Mouse (Mus musculus): ENCODE data around the gene Slc6a6. TPM values are rescaled to one million over a fixed set of nuclear protein-coding genes. Genes with fewer than 3 reads are reported as not detected.

The Slc6a6 gene
- total and polyA plus RNA-seq, 2 experiments from 2014 or later, result 95.3 to 116 TPM

GRCm38 (mm10) chr6:91785018-91785417, 101.2 kb downstream of the Slc6a6 start:
- H3K27ac ChIP-seq (ENCODE audit: low read depth), result peak overlapping the region; percentile 98
- H3K36me3 ChIP-seq (replicated peaks; ENCODE audit: control insufficient read depth, insufficient read depth, low read length), result peaks cover 50% of the 10 kb centered on the region
- DNase-seq (ENCODE audit: low spot score) (peak; percentile 75), ATAC-seq (ENCODE audit: insufficient read depth, low read depth) (peak; percentile 90)
- H3K27me3 ChIP-seq (ENCODE audit: control insufficient read depth, insufficient read depth, low read length), result no peaks in the 10 kb centered on the region
- 34% methylated on average over 3 of the region's 3 CpGs for WGBS
- TF ChIP-seq EP300 (IDR thresholded peaks at IDR 0.05; ENCODE audit: low read depth), result peak; percentile 87; the same call in 1 of the 2 replicates
- no peak for TF ChIP-seq CTCF (IDR thresholded peaks at IDR 0.05; ENCODE audit: low read depth)
- H3K9me3 ChIP-seq (replicated peaks; ENCODE audit: control insufficient read depth, low read length), result no peaks in the 10 kb centered on the region
- H3K4me2 ChIP-seq (ENCODE audit: low read depth, low read length), result no peak overlapping the region
- no peak overlapping the region for H3K4me3 ChIP-seq (ENCODE audit: low read depth, low read length)
- H3K4me1 ChIP-seq (ENCODE audit: control insufficient read depth, insufficient read depth), result peaks cover 31% of the 10 kb centered on the region
- 0 out of 2 replicates have a peak overlapping the region, but pooled peaks have one; percentile 10 for H3K9ac ChIP-seq (replicated peaks; ENCODE audit: low read depth, low read length)

DNA sequence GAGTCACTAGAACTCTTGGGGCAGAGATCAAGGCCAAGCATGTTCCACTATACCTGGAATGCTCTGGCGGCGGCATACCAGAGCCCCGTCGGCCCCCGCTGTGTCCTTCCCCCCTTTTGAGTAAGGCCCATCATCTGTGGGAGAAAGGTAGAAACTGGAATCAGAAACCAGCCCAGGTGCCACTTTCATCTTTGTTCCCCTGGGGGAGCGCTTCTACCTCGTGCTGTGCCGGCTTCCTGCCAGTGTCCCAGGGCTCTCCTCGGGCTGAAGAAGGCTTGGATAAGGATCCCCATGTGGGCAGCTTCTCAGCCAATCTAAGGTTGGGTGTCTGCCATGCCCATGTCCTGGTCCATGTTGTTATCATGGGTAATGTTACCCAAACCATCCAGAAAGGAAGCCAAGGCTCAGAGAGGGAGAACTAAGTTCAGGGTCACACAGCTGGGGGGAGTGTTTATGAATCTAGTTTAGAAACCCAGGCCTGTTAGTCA, 104.5 kb downstream of the Slc6a6 start:
- H3K27ac ChIP-seq (ENCODE audit: low read depth), result peak overlapping the region; percentile 13; the same call in 1 of the 2 replicates
- H3K27me3 ChIP-seq (ENCODE audit: control insufficient read depth, insufficient read depth, low read length), result no peaks in the 10 kb centered on the region
- H3K4me1 ChIP-seq (ENCODE audit: control insufficient read depth, insufficient read depth), result peaks cover 55% of the 10 kb centered on the region
- H3K9ac ChIP-seq (replicated peaks; ENCODE audit: low read depth, low read length), result no peak overlapping the region
- 66% methylated on average over 9 of the region's 9 CpGs for WGBS
- H3K4me3 ChIP-seq (ENCODE audit: low read depth, low read length), result no peak overlapping the region
- DNase-seq (ENCODE audit: low spot score) (no peak), ATAC-seq (ENCODE audit: insufficient read depth, low read depth) (no peak)
- peaks cover 18% of the 10 kb centered on the region for H3K36me3 ChIP-seq (replicated peaks; ENCODE audit: control insufficient read depth, insufficient read depth, low read length)
- TF ChIP-seq CTCF (IDR thresholded peaks at IDR 0.05; ENCODE audit: low read depth), result no peak
- TF ChIP-seq EP300 (IDR thresholded peaks at IDR 0.05; ENCODE audit: low read depth), result no peak
- no peak overlapping the region for H3K4me2 ChIP-seq (ENCODE audit: low read depth, low read length)
- no peaks in the 10 kb centered on the region for H3K9me3 ChIP-seq (replicated peaks; ENCODE audit: control insufficient read depth, low read length)

DNA sequence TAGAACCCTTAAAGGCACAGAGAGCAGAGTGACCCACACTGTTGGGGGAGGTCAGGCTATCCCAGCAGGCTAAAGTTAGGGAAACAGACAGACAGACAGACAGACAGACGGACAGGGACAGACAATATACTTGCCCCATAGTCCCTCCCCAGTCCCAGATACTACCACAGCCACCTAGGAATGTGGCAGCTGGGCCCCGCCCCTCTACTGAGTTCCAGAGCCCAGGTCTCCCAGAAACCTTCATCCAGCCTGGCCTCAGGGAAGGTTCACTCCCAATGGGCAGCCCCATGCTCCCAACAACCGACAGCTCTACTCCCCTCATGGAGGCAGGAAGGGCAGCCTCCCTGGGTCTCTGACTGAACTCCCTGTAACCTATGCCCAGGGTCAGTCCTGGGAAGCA, 111.8 kb downstream of the Slc6a6 start:
- no peaks in the 10 kb centered on the region for H3K36me3 ChIP-seq (replicated peaks; ENCODE audit: control insufficient read depth, insufficient read depth, low read length)
- 45% methylated on average over 3 of the region's 3 CpGs for WGBS
- H3K4me2 ChIP-seq (ENCODE audit: low read depth, low read length), result peak overlapping the region; percentile 61
- 0 out of 2 replicates have a peak, but pooled peaks have one; percentile 4 for ATAC-seq (ENCODE audit: insufficient read depth, low read depth)
- peak overlapping the region; percentile 43 for H3K4me3 ChIP-seq (ENCODE audit: low read depth, low read length)
- H3K9me3 ChIP-seq (replicated peaks; ENCODE audit: control insufficient read depth, low read length), result no peaks in the 10 kb centered on the region
- H3K27ac ChIP-seq (ENCODE audit: low read depth), result peak overlapping the region; percentile 64
- H3K27me3 ChIP-seq (ENCODE audit: control insufficient read depth, insufficient read depth, low read length), result no peaks in the 10 kb centered on the region
- DNase-seq (ENCODE audit: low spot score), result no peak
- TF ChIP-seq EP300 (IDR thresholded peaks at IDR 0.05; ENCODE audit: low read depth), result no peak
- no peak for TF ChIP-seq CTCF (IDR thresholded peaks at IDR 0.05; ENCODE audit: low read depth)
- H3K9ac ChIP-seq (replicated peaks; ENCODE audit: low read depth, low read length), result peak overlapping the region; percentile 49
- H3K4me1 ChIP-seq (ENCODE audit: control insufficient read depth, insufficient read depth), result peaks cover 41% of the 10 kb centered on the region

GRCm38 (mm10) chr6:91796064-91796463, 112.2 kb downstream of the Slc6a6 start:
- ATAC-seq (ENCODE audit: insufficient read depth, low read depth), result peak; percentile 71
- Histone ChIP-seq H3K27ac (ENCODE audit: low read depth) (peak overlapping the region; percentile 64), H3K9ac (replicated peaks; ENCODE audit: low read depth, low read length) (peak overlapping the region; percentile 49)

GRCm38 (mm10) chr6:91796736-91797135, 112.9 kb downstream of the Slc6a6 start:
- Histone ChIP-seq H3K9ac (replicated peaks; ENCODE audit: low read depth, low read length) (no peak overlapping the region), H3K4me2 (ENCODE audit: low read depth, low read length) (no peak overlapping the region), H3K4me1 (ENCODE audit: control insufficient read depth, insufficient read depth) (peaks cover 35% of the 10 kb centered on the region), H3K27ac (ENCODE audit: low read depth) (no peak overlapping the region), H3K27me3 (ENCODE audit: control insufficient read depth, insufficient read depth, low read length) (no peaks in the 10 kb centered on the region), H3K9me3 (replicated peaks; ENCODE audit: control insufficient read depth, low read length) (no peaks in the 10 kb centered on the region), H3K4me3 (ENCODE audit: low read depth, low read length) (no peak overlapping the region), H3K36me3 (replicated peaks; ENCODE audit: control insufficient read depth, insufficient read depth, low read length) (no peaks in the 10 kb centered on the region)
- TF ChIP-seq EP300 (IDR thresholded peaks at IDR 0.05; ENCODE audit: low read depth) (no peak), CTCF (IDR thresholded peaks at IDR 0.05; ENCODE audit: low read depth) (no peak)
- ATAC-seq (ENCODE audit: insufficient read depth, low read depth), result no peak
- DNase-seq (ENCODE audit: low spot score), result no peak
- WGBS, result 87% methylated on average over 4 of the region's 4 CpGs

More at GRCm38 (mm10) chr6:91796064-91796463, 112.2 kb downstream of the Slc6a6 start:
- Histone ChIP-seq H3K4me2 (ENCODE audit: low read depth, low read length) (peak overlapping the region; percentile 61), H3K4me3 (ENCODE audit: low read depth, low read length) (peak overlapping the region; percentile 43), H3K27me3 (ENCODE audit: control insufficient read depth, insufficient read depth, low read length) (no peaks in the 10 kb centered on the region), H3K4me1 (ENCODE audit: control insufficient read depth, insufficient read depth) (peaks cover 38% of the 10 kb centered on the region), H3K36me3 (replicated peaks; ENCODE audit: control insufficient read depth, insufficient read depth, low read length) (no peaks in the 10 kb centered on the region), H3K9me3 (replicated peaks; ENCODE audit: control insufficient read depth, low read length) (no peaks in the 10 kb centered on the region)
- TF ChIP-seq CTCF (IDR thresholded peaks at IDR 0.05; ENCODE audit: low read depth) (no peak), EP300 (IDR thresholded peaks at IDR 0.05; ENCODE audit: low read depth) (no peak)
- DNase-seq (ENCODE audit: low spot score), result peak; percentile 38
- 27% methylated on average over 9 of the region's 9 CpGs for WGBS

DNA sequence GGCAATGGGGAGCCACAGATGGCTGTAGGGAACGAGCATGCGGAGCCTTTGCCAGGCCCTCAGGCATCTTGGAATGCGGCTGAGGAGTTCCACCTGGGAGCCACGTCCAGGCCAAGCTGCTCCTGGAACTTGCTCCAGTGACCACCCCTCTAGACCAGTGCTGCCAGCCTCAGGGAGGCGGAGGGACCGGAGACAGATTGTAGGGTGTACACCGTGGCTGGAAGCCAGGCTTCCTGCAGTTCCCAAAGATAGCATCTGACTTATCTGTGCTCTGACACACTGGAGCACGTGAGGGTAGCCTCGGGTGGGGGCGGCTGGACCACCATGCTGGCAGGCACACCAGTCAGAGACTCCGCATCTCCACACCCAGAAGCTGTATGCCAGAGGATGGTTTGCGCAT, 114.6 kb downstream of the Slc6a6 start:
- WGBS, result 40% methylated on average over 12 of the region's 12 CpGs
- ATAC-seq (ENCODE audit: insufficient read depth, low read depth), result no peak
- Histone ChIP-seq H3K9me3 (replicated peaks; ENCODE audit: control insufficient read depth, low read length) (no peaks in the 10 kb centered on the region), H3K27ac (ENCODE audit: low read depth) (no peak overlapping the region), H3K4me1 (ENCODE audit: control insufficient read depth, insufficient read depth) (peaks cover 22% of the 10 kb centered on the region), H3K4me3 (ENCODE audit: low read depth, low read length) (no peak overlapping the region), H3K9ac (replicated peaks; ENCODE audit: low read depth, low read length) (no peak overlapping the region), H3K36me3 (replicated peaks; ENCODE audit: control insufficient read depth, insufficient read depth, low read length) (no peaks in the 10 kb centered on the region), H3K27me3 (ENCODE audit: control insufficient read depth, insufficient read depth, low read length) (no peaks in the 10 kb centered on the region), H3K4me2 (ENCODE audit: low read depth, low read length) (no peak overlapping the region)
- no peak for TF ChIP-seq CTCF (IDR thresholded peaks at IDR 0.05; ENCODE audit: low read depth)
- no peak for TF ChIP-seq EP300 (IDR thresholded peaks at IDR 0.05; ENCODE audit: low read depth)
- no peak for DNase-seq (ENCODE audit: low spot score)

All from heart, postnatal 0 days (tissue).